Mouse (Mus musculus) kidney, postnatal 4 days (tissue): ENCODE measurements around the gene Klc4.

Source experiments
- DNase-seq, 2 experiments: peaks; one replicate each; pipeline ENCODE4 v3.0.0; 2021; ENCODE audit warnings: mixed read lengths in 2 of 2

Klc4 gene

GRCm38 (mm10) chr17:46619683-46620357 is 26.0 kb downstream of the Klc4 start:
- no peak for DNase-seq

- DNase-seq: peak in 1 of 2 experiments; percentile 60
These were observed 26.8 kb downstream of the Klc4 start for GRCm38 (mm10) chr17:46618769-46619682.

GRCm38 (mm10) chr17:46618394-46618768 is 27.4 kb downstream of the Klc4 start:
- no peak for DNase-seq

GRCm38 (mm10) chr17:46617799-46618198 is 28.0 kb downstream of the Klc4 start:
- DNase-seq: no peak

- no peak for DNase-seq
These were observed 32.6 kb downstream of the Klc4 start for GRCm38 (mm10) chr17:46613229-46613628.

GRCm38 (mm10) chr17:46612820-46613219 is 33.0 kb downstream of the Klc4 start:
- DNase-seq: peak; percentile 42 to 63

GRCm38 (mm10) chr17:46612189-46612588 is 33.6 kb downstream of the Klc4 start:
- no peak for DNase-seq

GRCm38 (mm10) chr17:46611316-46611715 is 34.5 kb downstream of the Klc4 start:
- DNase-seq: no peak

- peak; percentile 63 to 75 for DNase-seq
These were observed 35.9 kb downstream of the Klc4 start for GRCm38 (mm10) chr17:46609721-46610514.

- DNase-seq: peak in 1 of 2 experiments; percentile 29
These were observed 39.8 kb downstream of the Klc4 start for GRCm38 (mm10) chr17:46605987-46606386.

GRCm38 (mm10) chr17:46605126-46605525 is 40.7 kb downstream of the Klc4 start:
- DNase-seq: no peak

- DNase-seq: no peak
These were observed 42.6 kb downstream of the Klc4 start for GRCm38 (mm10) chr17:46603229-46603628.

GRCm38 (mm10) chr17:46602212-46602611 is 43.6 kb downstream of the Klc4 start:
- DNase-seq: peak; percentile 55 to 71

GRCm38 (mm10) chr17:46600569-46600968 is 45.3 kb downstream of the Klc4 start:
- DNase-seq: no peak

- DNase-seq: no peak
These were observed 46.9 kb downstream of the Klc4 start for GRCm38 (mm10) chr17:46598963-46599362.

GRCm38 (mm10) chr17:46597956-46598355 is 47.9 kb downstream of the Klc4 start:
- no peak for DNase-seq

GRCm38 (mm10) chr17:46595336-46595735 is 50.5 kb downstream of the Klc4 start:
- no peak for DNase-seq

GRCm38 (mm10) chr17:46594606-46595005 is 51.2 kb downstream of the Klc4 start:
- DNase-seq: no peak

- no peak for DNase-seq
These were observed 52.7 kb downstream of the Klc4 start for GRCm38 (mm10) chr17:46593124-46593523.

- no peak for DNase-seq
These were observed 54.4 kb downstream of the Klc4 start for GRCm38 (mm10) chr17:46591406-46591805.

GRCm38 (mm10) chr17:46590439-46590838 is 55.4 kb downstream of the Klc4 start:
- DNase-seq: no peak

GRCm38 (mm10) chr17:46589635-46590314 is 56.0 kb downstream of the Klc4 start:
- DNase-seq: no peak

- DNase-seq: no peak
These were observed 56.9 kb downstream of the Klc4 start for GRCm38 (mm10) chr17:46588913-46589312.
